Mouse (Mus musculus): ENCODE results near the gene Sult2b1. TPM values are rescaled to one million over a fixed set of nuclear protein-coding genes. Genes with fewer than 3 reads are reported as not detected.

Sult2b1 gene
- polyA plus RNA-seq, 1 experiment from 2014 or later = 2.5 TPM

DNA sequence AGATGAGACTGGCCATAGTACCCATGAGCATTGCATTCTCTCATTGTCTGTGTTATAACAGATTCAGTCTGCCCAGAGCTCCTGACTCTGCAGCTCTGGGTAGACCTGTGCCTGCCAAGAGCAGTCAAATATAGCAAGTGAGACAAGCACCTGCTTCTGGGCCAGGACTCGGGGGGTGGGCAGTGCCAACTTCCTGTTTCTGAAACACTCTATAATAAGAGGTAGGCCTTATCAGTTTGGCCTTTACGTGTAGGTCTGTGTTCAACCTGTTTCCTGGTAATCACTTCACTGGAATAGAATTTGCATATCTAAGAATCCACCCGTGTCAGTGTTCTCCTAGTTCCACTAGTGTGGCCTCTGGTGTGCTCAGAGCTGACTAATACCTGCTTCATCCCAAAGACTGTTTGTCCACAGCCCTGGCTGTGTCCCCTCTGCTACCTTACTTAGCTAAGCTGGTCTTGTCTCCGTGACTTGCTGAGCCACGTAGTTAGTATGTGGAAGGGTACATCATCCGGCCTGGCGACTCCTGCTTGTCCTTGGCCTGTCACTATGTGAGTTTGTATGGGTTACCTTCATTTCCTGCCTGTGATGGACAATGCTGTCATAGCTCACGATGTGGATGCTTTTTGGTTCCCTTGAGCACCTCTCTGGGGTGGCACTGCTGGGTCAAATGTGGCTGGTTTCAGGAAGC is 103.3 kb downstream of the Sult2b1 start:
- Histone ChIP-seq H3K36me3 (ENCODE audit: insufficient read depth, low read length) (no peaks in the 10 kb centered on the region), H3K27ac (ENCODE audit: low read length) (no peak overlapping the region), H3K27me3 (ENCODE audit: insufficient read depth, low read length) (no peaks in the 10 kb centered on the region), H3K9me3 (ENCODE audit: low read length) (no peaks in the 10 kb centered on the region), H3K9ac (replicated peaks; ENCODE audit: low read length) (no peak overlapping the region), H3K4me3 (ENCODE audit: low read length) (no peak overlapping the region), H3K4me2 (replicated peaks; ENCODE audit: low read depth, low read length) (no peak overlapping the region), H3K4me1 (ENCODE audit: insufficient read depth, low read length) (peaks cover 16% of the 10 kb centered on the region)
- ATAC-seq (ENCODE audit: low FRiP score, low TSS enrichment) = no peak
- WGBS = 77% methylated on average over 8 of the region's 8 CpGs

Other genes with a start within 250 kb of the Sult2b1 start
- 13.5 and 15.5 TPM in 2 replicates for gene Hsd17b14, start 229.8 kb downstream of the Sult2b1 start, polyA plus RNA-seq (2015; fragmentation: Nextera tagmentation; extraction: Ambion mirVana)
- gene Bcat2, start 214.5 kb downstream of the Sult2b1 start, polyA plus RNA-seq (2015; fragmentation: Nextera tagmentation; extraction: Ambion mirVana) = 87.9 and 93.2 TPM in 2 replicates
- gene Fgf21, start 169.2 kb downstream of the Sult2b1 start, polyA plus RNA-seq (2015; fragmentation: Nextera tagmentation; extraction: Ambion mirVana) = not detected in 2 replicates
- gene Fut1, start 167.4 kb downstream of the Sult2b1 start, polyA plus RNA-seq (2015; fragmentation: Nextera tagmentation; extraction: Ambion mirVana) = 0.27 and 0.32 TPM in 2 replicates
- gene Izumo1, start 162.9 kb downstream of the Sult2b1 start, polyA plus RNA-seq (2015; fragmentation: Nextera tagmentation; extraction: Ambion mirVana) = 0.13 and 0.14 TPM in 2 replicates
- 11.6 and 13.0 TPM in 2 replicates for gene Rasip1, start 157.2 kb downstream of the Sult2b1 start, polyA plus RNA-seq (2015; fragmentation: Nextera tagmentation; extraction: Ambion mirVana)
- gene Mamstr, start 144.7 kb downstream of the Sult2b1 start, polyA plus RNA-seq (2015; fragmentation: Nextera tagmentation; extraction: Ambion mirVana) = 8.0 and 9.0 TPM in 2 replicates
- 0.32 and 0.57 TPM in 2 replicates for gene Fut2, start 118.3 kb downstream of the Sult2b1 start, polyA plus RNA-seq (2015; fragmentation: Nextera tagmentation; extraction: Ambion mirVana)
- 0.18 and 0.29 TPM in 2 replicates for gene Ntn5, start 100.6 kb downstream of the Sult2b1 start, polyA plus RNA-seq (2015; fragmentation: Nextera tagmentation; extraction: Ambion mirVana)
- gene Sec1, start 90.3 kb downstream of the Sult2b1 start, polyA plus RNA-seq (2015; fragmentation: Nextera tagmentation; extraction: Ambion mirVana) = 0.22 and 0.24 TPM in 2 replicates
- 10.7 and 11.6 TPM in 2 replicates for gene Car11, start 84.8 kb downstream of the Sult2b1 start, polyA plus RNA-seq (2015; fragmentation: Nextera tagmentation; extraction: Ambion mirVana)
- 4.1 and 4.3 TPM in 2 replicates for gene Dbp, start 79.6 kb downstream of the Sult2b1 start, polyA plus RNA-seq (2015; fragmentation: Nextera tagmentation; extraction: Ambion mirVana)
- gene Rpl18, start 69.2 kb downstream of the Sult2b1 start, polyA plus RNA-seq (2015; fragmentation: Nextera tagmentation; extraction: Ambion mirVana) = 1,042 and 1,047 TPM in 2 replicates
- 36.2 and 36.7 TPM in 2 replicates for gene Sphk2, start 66.7 kb downstream of the Sult2b1 start, polyA plus RNA-seq (2015; fragmentation: Nextera tagmentation; extraction: Ambion mirVana)
- gene Fam83e, start 63.5 kb downstream of the Sult2b1 start, polyA plus RNA-seq (2015; fragmentation: Nextera tagmentation; extraction: Ambion mirVana) = 1.1 and 1.2 TPM in 2 replicates
- gene Spaca4, start 58.9 kb downstream of the Sult2b1 start, polyA plus RNA-seq (2015; fragmentation: Nextera tagmentation; extraction: Ambion mirVana) = not detected in 2 replicates
- 1.3 and 1.8 TPM in 2 replicates for gene Lmtk3, start 931 bp downstream of the Sult2b1 start, polyA plus RNA-seq (2015; fragmentation: Nextera tagmentation; extraction: Ambion mirVana)
- 125 and 126 TPM in 2 replicates for gene Cyth2, start 29.9 kb upstream of the Sult2b1 start, polyA plus RNA-seq (2015; fragmentation: Nextera tagmentation; extraction: Ambion mirVana)
- 1.9 TPM in 2 replicates for gene Kcnj14, start 40.1 kb upstream of the Sult2b1 start, polyA plus RNA-seq (2015; fragmentation: Nextera tagmentation; extraction: Ambion mirVana)
- 87.4 and 87.9 TPM in 2 replicates for gene Grwd1, start 46.3 kb upstream of the Sult2b1 start, polyA plus RNA-seq (2015; fragmentation: Nextera tagmentation; extraction: Ambion mirVana)
- gene Kdelr1, start 88.1 kb upstream of the Sult2b1 start, polyA plus RNA-seq (2015; fragmentation: Nextera tagmentation; extraction: Ambion mirVana) = 96.4 and 97.3 TPM in 2 replicates
- gene Grin2d, start 93.7 kb upstream of the Sult2b1 start, polyA plus RNA-seq (2015; fragmentation: Nextera tagmentation; extraction: Ambion mirVana) = 0.19 and 0.25 TPM in 2 replicates
- gene Syngr4, start 112.0 kb upstream of the Sult2b1 start, polyA plus RNA-seq (2015; fragmentation: Nextera tagmentation; extraction: Ambion mirVana) = 1.5 and 1.8 TPM in 2 replicates
- gene Tmem143, start 112.3 kb upstream of the Sult2b1 start, polyA plus RNA-seq (2015; fragmentation: Nextera tagmentation; extraction: Ambion mirVana) = 7.1 and 8.4 TPM in 2 replicates
- gene Emp3, start 136.7 kb upstream of the Sult2b1 start, polyA plus RNA-seq (2015; fragmentation: Nextera tagmentation; extraction: Ambion mirVana) = 187 and 216 TPM in 2 replicates
- gene Ccdc114, start 139.4 kb upstream of the Sult2b1 start, polyA plus RNA-seq (2015; fragmentation: Nextera tagmentation; extraction: Ambion mirVana) = 11.7 and 11.8 TPM in 2 replicates
- gene Abcc6, start 245.6 kb upstream of the Sult2b1 start, polyA plus RNA-seq (2015; fragmentation: Nextera tagmentation; extraction: Ambion mirVana) = 0.66 and 0.87 TPM in 2 replicates
- gene Nomo1, start 249.0 kb upstream of the Sult2b1 start, polyA plus RNA-seq (2015; fragmentation: Nextera tagmentation; extraction: Ambion mirVana) = 43.3 and 44.4 TPM in 2 replicates